Mouse (Mus musculus): ENCODE data around the gene P2rx7.

DNA sequence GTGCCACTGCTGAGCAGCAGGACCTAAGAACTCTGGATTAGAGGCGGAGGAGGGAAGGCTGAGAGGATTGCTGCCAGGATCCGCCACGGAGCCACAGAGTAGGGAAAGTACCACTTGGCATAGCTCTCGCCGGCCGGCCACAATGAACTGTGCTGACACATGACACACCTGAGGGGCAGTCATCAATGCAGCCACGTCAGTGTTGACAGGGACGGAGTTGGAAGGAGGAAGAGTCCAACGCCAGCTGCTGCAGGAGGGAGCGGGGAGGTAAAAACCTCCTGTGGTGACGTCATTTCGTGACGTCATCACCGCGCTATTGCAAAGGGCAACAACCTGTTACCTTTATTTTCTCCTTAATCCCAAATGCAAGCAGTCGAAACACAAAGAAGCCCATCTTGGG lies 6.8 kb upstream of the P2rx7 start:
- no peak for TF ChIP-seq GATA1 (IDR thresholded peaks at IDR 0.05; ENCODE audit: borderline replicate concordance, low read length)
- no peak for TF ChIP-seq CTCF (IDR thresholded peaks at IDR 0.05; ENCODE audit: low read depth, low read length)
- TF ChIP-seq TAL1 (conservative IDR thresholded peaks at IDR 0.05; ENCODE audit: low read depth, low read length): no peak
- no peak for TF ChIP-seq POLR2AphosphoS5 (IDR thresholded peaks at IDR 0.05; ENCODE audit: insufficient replicate concordance, low read depth, low read length)
